Mouse (Mus musculus): Measurements from ENCODE around the gene Wasf2.

DNA sequence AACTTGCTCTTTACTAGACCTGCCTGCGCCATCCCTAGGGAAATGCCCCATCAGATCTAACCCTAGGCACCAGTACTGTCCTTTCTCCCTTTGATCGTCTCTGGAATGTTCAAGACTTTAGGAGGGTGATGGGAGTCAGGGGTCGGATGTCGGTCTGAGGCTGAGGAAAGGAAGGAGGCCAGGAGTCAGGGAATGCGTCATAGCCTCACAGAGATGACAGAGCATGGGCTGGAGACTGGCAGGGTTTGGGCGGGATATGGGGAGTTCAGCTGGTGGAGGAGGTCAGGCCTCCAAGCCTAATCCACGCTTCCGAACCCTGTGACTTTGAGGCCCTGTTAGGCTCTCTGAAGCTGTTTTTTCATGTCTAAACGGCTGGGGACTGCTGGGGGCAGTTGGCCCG, 83.4 kb downstream of the Wasf2 start:
- TF ChIP-seq POU5F1 (IDR thresholded peaks at IDR 0.05; ENCODE audit: borderline replicate concordance, low read length) (no peak), CTCF (conservative IDR thresholded peaks at IDR 0.05; ENCODE audit: low read length) (no peak)

Data from E14TG2a.4 (cell line).